Mouse (Mus musculus) B cell, adult 2 months (primary cell): ENCODE results near the gene Ccnd3.
A peak's percentile ranks its signal among the peaks of the same experiment; 100 is the strongest.

Source experiments
- DNase-seq, 2 experiments: peaks; one replicate each; pipeline ENCODE4 v3.0.0; 2022

Ccnd3 gene

DNA sequence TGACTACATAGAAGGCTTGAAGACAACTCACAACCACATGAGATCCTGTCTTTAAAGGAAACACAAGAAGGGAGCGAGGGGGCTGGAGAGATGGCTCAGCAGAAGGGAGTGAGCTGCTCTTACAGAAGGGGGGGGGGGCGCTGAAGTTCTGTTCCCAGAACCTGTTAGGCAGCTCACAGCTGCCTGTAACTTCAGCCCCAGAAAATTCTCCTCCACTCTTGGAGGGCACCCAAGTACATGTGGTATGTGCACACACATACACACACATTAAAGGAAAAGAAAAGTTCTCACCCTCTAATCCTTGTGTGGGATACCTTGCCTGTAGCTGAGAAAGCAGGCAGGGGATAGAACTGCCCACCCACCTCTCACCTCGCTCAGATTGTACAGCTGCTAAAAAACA lies 52.3 kb downstream of the Ccnd3 start:
- DNase-seq: no peak

DNA sequence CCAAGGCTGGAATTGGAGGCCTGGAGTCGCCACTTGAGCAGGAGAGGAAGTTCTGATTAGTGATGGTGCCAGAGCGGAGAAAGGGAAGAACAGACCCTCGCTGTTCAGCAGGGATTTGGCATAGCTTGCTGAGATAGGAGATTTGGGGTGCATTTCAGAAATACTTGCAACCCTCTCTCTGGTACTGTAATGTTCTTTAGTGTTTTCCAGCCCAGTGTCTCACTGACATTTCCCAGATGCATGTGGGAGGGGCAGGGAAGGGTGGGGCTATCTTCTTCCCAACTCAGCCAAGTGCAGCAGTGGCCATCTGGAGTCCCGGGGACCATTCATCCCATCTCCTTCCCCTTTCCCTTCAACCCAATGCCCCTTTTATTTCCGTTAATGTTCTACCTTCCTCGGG lies 54.9 kb downstream of the Ccnd3 start:
- DNase-seq: no peak

DNA sequence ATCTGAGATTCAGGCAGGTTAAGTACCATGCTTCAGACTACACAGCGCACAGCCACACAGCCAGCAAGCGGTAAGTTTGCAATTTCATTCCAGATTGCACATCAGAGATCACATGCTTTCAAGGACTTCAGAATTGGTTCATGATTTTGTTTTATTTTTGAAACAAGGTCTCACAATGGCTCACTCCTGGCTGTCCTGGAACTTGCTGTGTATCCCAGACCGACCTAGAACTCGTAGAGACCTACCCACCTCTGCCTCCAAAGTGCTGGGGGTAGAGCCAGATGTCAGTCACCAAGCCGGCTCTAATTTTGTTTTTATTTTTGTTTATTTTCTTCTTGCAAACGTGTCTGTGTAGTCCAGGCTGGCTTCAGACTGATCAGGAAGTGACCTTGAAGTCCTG lies 58.0 kb downstream of the Ccnd3 start:
- DNase-seq: no peak

DNA sequence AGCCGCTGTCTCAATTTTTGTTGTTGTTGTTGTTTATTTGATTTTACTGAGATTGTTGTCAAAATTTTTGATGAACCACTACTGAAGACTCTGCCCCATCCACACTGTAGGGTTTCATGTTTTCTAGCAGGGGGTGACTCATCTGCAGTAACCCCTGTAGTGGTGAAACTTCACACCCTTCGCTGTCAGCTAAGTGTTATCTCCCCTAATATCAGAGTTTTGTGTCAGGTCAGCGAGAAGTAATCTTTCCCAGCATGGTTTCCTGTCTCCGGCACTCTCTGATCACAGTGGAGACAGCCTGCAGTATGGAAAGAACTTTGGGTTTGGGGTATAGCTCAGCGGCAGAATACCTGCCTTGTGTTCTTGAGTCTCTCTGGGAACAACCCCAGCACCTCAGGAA lies 59.8 kb downstream of the Ccnd3 start:
- no peak for DNase-seq

- no peak for DNase-seq
Observed at GRCm38 (mm10) chr17:47566133-47566532, 61.3 kb downstream of the Ccnd3 start.

GRCm38 (mm10) chr17:47567271-47567670 lies 62.4 kb downstream of the Ccnd3 start:
- no peak for DNase-seq

DNA sequence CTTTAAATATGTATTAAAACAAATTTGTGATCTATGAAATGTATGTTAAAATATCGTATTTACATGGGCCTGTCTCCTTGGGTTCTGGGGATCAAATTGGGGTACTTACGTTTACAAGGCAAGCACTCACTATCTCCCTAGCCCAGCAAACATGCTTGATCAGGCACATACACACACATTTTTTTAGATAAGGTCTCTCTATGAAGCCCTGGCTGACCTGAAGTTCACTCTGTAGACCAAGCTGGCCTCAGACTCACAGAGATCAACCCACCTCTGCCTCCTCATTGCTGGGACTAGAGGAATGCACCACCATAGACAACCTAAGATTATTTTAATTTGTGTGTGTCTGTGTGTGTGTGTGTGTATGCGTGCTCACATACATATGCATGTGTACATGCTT lies 63.5 kb downstream of the Ccnd3 start:
- DNase-seq: no peak

DNA sequence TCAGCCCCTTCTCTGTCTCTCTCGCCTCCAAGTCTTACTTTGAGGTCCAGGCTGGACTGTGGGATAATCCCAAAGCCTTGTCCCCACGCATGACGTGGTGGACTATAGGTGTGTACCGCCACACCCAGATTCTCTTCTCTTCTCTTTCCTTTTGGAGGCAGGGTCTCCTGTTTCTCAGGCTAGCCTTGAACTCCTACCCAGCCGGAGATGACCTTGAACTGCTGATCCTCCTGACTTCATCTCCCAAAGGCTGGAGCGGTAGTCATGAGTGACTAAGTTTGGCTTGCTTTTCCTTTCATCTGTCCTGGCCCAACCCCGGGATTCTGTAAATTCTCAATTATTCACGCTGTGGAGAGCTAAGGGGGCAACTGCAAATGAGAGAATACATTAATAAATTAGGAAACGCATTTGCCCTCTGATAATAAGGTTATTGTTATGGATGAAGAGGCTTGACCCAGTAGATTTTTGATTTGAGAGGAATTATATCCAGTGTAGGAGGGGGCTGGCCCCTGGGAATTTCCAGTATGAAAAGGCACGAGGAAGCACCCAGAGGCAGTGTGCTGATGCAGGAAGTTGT lies 64.2 kb downstream of the Ccnd3 start:
- no peak for DNase-seq

- no peak for DNase-seq
Observed at GRCm38 (mm10) chr17:47571621-47572020, 66.8 kb downstream of the Ccnd3 start.

DNA sequence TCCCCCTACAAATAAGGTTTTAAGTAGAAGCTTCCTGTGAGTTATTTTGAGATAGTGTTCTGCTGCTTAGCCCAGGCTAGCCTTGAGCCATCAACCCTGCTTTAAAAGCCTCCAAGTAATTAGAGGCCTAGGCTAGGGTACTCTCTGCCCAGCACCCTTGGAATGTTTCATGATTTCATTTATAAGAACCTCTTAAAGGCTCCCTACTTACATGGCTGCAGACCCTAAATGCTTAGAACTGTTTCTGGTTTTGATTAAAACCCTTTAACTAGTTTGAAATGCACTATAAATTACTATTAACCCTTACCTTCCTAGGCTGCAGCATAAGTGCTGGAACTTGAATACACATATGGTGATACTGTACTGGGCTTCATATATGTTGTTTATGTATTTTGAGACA lies 67.6 kb downstream of the Ccnd3 start:
- no peak for DNase-seq

DNA sequence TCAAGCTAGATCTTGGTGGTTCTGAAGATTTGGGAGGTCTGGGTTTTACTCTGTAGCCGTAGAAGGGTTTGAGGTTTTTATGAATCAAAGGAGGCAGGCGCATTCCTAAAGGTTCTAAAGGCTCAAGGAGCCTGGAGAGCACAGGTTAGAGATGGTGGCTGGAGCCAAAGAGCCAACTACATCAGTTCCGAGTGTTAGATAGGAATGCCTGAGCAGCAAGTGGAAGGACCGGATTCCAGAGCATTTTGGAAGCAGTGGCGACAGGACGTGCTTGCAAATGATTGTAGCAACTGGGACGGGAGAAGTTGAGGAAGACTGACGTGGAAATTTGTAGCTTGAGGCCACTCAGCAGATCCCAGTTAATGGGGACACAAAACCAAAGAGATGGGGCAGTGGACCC lies 69.2 kb downstream of the Ccnd3 start:
- no peak for DNase-seq

GRCm38 (mm10) chr17:47574830-47575229 lies 70.0 kb downstream of the Ccnd3 start:
- no peak for DNase-seq

GRCm38 (mm10) chr17:47578655-47579054 lies 73.8 kb downstream of the Ccnd3 start:
- no peak for DNase-seq

GRCm38 (mm10) chr17:47580962-47581361 lies 76.1 kb downstream of the Ccnd3 start:
- no peak for DNase-seq

DNA sequence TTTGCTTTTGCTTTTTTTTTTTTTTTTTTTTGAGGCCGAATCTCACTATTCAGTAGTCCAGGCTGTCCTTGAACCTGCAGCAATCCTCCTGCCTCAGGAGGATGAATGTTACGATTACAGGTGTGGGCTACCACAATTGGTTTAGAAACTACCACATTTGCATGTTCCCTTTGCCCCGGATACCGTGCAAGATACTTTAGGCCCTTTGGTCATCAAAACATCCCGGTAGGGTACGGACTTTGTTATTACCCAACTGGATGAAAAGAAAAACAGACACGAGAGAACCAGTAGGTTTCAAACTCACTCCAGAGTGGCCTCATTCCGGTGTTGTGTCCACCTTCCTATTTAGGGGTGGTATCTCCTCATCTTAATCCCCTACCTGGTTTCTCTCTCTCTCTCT lies 83.7 kb downstream of the Ccnd3 start:
- DNase-seq: no peak

DNA sequence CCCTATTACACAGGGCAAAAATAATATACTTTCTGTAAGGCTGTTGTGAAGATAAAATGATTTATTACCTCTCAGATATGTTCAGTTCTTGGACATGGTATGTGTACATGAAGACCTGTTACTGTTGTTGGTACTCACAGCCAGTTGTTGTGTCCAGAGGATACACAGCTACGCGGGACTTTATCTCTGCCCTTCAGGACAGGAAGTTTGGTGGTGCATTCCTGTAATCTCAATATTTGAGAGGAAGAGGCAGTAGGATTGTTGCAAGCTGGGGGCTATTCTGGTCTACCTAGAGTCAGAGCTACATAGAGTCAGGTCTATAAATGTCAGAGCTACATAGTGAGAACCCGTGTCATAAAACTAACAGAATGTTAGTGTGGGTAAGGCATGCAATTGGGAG lies 86.2 kb downstream of the Ccnd3 start:
- DNase-seq: no peak

GRCm38 (mm10) chr17:47593215-47593853 lies 88.5 kb downstream of the Ccnd3 start:
- DNase-seq: peak; percentile 95

- peak in 1 of 2 experiments; percentile 22 for DNase-seq
Observed at GRCm38 (mm10) chr17:47593854-47594182, 89.0 kb downstream of the Ccnd3 start.

DNA sequence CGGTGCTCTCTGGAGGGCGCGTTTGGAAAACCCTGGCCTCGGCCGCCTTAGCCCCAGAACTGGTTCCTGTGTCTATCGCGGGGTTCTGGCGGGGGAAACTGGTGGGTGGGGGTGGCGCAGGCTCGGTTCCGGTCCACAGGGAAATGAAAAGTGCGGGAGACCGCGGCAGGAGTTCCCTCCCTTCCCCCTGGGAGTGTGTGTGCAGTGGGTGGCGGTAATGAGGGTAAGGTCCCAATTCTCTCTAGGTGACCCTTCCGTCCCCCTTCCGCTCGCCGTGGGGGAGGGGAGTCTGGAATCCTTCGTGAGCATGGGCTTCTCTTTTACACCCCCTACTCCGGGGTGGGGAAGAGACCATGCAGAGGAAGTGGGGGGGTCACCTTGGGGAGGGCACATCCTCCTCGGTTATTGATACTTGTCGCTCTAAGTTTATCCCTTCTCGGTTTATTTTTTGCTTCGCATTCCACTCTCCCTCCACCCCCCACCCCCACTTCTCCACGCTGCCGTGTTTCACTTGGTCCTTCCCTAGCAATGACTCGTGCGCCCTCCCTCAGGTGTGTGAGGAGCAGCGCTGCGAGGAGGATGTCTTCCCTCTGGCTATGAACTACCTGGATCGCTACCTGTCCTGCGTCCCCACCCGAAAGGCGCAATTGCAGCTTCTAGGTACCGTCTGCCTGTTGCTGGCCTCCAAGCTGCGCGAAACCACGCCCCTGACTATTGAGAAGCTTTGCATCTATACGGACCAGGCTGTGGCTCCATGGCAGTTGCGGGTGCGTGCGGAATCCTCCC lies 89.5 kb downstream of the Ccnd3 start:
- DNase-seq: peak; percentile 42

- no peak for DNase-seq
Observed at GRCm38 (mm10) chr17:47594969-47595247, 90.1 kb downstream of the Ccnd3 start.

DNA sequence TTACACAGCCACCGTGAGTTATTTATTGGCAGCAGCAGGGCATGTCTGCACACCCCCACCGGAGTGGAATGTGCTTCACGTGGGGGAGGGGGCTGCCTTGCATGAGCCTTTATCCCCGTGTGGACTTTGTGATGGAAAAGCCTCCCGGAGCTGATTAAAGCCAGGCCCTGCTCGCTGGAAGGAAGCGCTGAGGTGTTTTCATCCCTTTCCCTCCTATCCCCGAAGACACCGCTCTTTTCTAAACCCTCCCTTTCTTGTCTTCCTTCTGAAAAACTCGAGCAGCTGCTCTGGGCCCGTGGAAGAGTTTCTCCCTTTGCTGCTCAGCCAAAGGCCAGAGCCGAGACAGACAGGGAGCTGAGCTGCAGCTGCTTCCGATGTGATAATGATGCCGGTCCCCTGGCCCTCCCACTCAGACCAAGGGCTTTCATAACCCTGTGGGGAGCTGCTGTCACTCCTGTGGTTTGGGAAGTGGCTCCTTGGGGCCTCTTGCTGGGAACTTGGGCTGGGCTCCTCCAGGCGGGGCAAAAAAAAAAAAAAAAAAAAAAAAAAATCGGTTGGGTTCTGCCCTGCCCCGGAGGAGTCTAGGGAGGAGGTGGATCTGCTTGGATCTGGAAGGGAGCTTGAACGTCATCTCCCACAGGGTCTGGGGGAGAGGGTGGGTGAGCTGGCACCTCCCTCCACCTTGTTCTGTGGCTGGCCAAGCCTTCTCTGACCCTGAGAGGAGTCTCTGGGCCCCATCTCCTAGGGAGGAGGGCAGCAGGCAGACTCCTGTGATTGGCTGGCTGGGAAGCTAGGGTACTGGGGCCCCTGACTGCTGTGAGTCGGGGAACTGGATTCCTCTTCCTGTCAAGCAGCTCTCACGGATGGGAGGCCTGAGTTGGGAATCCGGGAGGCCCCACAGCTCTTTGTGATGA lies 90.7 kb downstream of the Ccnd3 start:
- DNase-seq: no peak

DNA sequence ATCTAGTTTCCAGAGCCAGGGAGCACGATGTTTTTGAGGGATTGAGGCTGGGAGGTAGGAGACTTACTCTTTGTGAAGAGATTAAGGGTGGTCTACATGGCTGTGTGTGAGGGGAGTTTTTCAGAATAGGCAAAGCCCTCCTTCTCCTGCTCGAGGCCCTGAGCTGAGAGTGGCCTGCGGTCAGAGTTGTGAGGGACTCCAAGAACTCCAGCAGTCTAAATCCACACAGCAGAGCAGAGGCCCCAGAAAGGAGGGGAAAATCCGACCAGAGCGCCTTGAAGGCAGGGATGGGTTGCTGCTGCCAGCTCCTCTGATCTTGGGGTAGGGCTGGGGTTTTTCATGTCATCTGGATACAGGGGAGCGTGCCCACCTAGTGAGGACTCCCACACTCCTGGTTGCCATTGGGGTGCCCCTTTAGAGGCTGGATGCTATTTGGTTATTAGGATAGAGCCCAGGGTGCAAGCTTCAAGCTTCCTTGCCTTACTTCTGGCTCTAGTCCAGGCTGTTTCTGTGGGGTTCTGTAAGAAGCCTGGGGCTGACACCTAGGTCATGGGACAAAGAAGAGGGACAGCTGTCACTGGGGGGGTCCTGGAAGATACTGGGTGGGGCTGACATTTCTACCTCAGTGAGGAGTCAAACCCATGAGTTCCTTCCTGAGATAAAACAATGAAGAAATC lies 91.4 kb downstream of the Ccnd3 start:
- DNase-seq: no peak

DNA sequence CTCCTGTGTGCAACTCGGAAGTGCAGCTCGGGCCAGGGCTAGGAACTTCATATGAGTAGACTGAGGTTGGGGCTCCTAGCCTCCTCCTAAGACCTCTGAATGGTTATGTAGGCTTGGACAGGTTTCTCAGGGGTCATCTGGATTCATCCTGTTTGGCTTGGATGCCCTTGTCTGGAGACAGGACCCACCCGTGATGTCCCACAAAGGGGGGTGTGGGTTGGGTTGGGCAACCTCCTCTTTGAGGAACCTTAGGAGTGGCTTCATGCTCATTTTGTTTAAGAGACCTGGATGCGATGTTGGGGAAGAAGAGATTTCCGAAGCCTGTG lies 92.0 kb downstream of the Ccnd3 start:
- DNase-seq: no peak
